Mouse (Mus musculus) forebrain, embryonic 11.5 days (tissue): ENCODE measurements around the gene Kdm2b. TPM values are rescaled to one million over a fixed set of nuclear protein-coding genes. Genes with fewer than 3 reads are reported as not detected.
A peak's percentile ranks its signal among the peaks of the same experiment; 100 is the strongest.

Experiments
- ATAC-seq: fragments of 200-750 bp; cut with Nextera tagmentation; replicated peaks from 2 replicates; pipeline ENCODE4 v1.8.0; 2017; ENCODE audit warnings: moderate TSS enrichment; ENCODE audit not compliant: low FRiP score
- DNase-seq: peaks from one replicate; pipeline ENCODE4 v3.0.0-alpha.2; 2017; ENCODE audit warnings: low spot score
- H3K27ac ChIP-seq: fragments of 300-500 bp; sonication (generic); 2 replicates; pipeline ENCODE4 v1.5.1; 2014; ENCODE audit warnings: low read depth, low read length
- H3K27me3 ChIP-seq: fragments of 300-500 bp; sonication (generic); 2 replicates; pipeline ENCODE4 v1.6.1; 2014; ENCODE audit warnings: mild to moderate bottlenecking, low read length, mixed read lengths; ENCODE audit not compliant: control insufficient read depth, insufficient read depth
- H3K36me3 ChIP-seq: fragments of 300-500 bp; sonication (generic); 2 replicates; pipeline ENCODE4 v1.6.1; 2014; ENCODE audit warnings: mild to moderate bottlenecking, low read length, moderate library complexity, mixed read lengths; ENCODE audit not compliant: control insufficient read depth, insufficient read depth
- H3K4me1 ChIP-seq: fragments of 300-500 bp; sonication (generic); replicated peaks from 2 replicates; pipeline ENCODE4 v1.6.1; 2014; ENCODE audit warnings: low read length, mixed read lengths; ENCODE audit not compliant: control insufficient read depth, insufficient read depth
- H3K4me2 ChIP-seq: fragments of 300-500 bp; sonication (generic); 2 replicates; pipeline ENCODE4 v1.6.1; 2014; ENCODE audit warnings: low read depth, mild to moderate bottlenecking, low read length, moderate library complexity, mixed read lengths; ENCODE audit not compliant: severe bottlenecking
- H3K4me3 ChIP-seq: fragments of 300-500 bp; sonication (generic); 2 replicates; pipeline ENCODE4 v1.5.1; 2014; ENCODE audit warnings: low read depth, low read length
- H3K9ac ChIP-seq: fragments of 300-500 bp; sonication (generic); 2 replicates; pipeline ENCODE4 v1.6.1; 2014; ENCODE audit warnings: low read length
- H3K9me3 ChIP-seq: fragments of 300-500 bp; sonication (generic); 2 replicates; pipeline ENCODE4 v1.6.1; 2016; ENCODE audit warnings: low read length, mixed read lengths; ENCODE audit not compliant: control insufficient read depth
- WGBS: fragments of 180-500 bp; shearing (Covaris S2); extraction: QIAGEN DNeasy Blood & Tissue Kit; methylation state at CpG from one replicate; pipeline ENCODE4 v1.1.7; 2014; 5-methylcytosine and 5-hydroxymethylcytosine counted together
- polyA plus RNA-seq: library from polyadenylated mRNA; unstranded; fragments of >200 nt; fragmentation: Nextera tagmentation; extraction: Ambion mirVana; gene quantifications from 2 replicates; pipeline ENCODE4 v1.2.1, GENCODE M21; 2014

Gene Kdm2b
- polyA plus RNA-seq, 1 experiment from 2014 or later, result 92.4 TPM

DNA sequence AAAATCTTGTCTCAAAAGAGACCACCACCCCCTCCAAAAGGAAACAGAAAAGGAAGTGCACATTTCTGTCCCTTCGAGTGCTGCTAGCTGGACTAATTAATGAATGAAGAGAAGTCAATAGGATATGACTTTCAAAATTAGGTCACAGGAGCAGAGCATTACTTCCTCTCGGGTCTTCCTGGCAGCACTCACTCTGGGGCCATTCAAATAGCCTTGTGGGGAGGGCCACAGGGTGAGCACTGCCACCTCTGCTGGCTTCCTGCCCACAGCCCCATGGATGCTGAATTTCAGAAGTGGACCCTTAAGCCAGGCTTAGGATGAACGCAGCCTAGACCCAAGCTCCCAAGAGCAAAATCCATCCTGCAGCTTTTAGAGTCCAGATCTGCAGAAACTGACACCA lies 33.6 kb downstream of the Kdm2b start:
- no peak overlapping the region for H3K27ac ChIP-seq
- no peak for DNase-seq
- H3K9me3 ChIP-seq, result no peaks in the 10 kb centered on the region
- H3K4me1 ChIP-seq, result peaks cover 18% of the 10 kb centered on the region; the same call in 1 of the 2 replicates
- WGBS, result 71% methylated on average over 3 of the region's 3 CpGs
- H3K4me2 ChIP-seq, result no peak overlapping the region
- no peak overlapping the region for H3K4me3 ChIP-seq
- H3K36me3 ChIP-seq, result no peaks in the 10 kb centered on the region
- peaks cover 22% of the 10 kb centered on the region for H3K27me3 ChIP-seq
- no peak overlapping the region for H3K9ac ChIP-seq
- ATAC-seq, result no peak

DNA sequence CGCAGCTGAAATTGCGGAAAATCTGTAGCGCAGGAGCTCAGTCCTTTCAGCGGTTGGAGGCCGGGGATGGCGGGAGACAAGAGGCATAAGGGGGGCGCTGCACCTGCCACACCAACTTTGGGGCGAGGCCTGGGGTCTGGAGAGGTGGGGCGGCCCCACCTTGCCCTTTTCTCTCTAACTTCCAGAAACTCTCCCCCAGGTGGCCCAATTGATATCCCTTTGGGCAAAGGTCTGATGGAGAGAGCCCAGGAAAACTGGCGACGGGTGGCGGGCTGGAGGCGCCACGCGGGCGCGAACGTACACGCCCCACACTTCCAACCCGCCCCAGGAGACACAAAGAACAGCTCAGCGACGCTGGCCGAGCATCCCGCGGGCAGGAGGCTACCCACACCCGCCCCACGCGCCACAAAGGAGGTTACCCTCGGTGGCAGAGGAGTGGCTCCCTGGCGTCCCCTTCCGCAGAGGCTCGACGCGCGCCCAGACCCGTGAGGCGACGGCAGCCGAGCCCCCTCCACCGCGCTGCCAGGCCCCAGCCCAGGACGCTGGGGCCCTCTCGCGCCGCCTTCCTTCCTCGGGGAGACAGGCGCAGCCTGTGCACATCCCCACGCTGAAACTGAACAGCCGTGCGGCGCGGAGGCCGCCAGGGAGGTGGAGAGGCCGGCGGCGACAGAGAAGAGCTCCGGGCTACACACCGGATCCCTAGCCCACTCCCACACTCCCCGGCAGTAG lies 37.5 kb downstream of the Kdm2b start:
- peaks cover 22% of the 10 kb centered on the region for H3K27me3 ChIP-seq
- no peaks in the 10 kb centered on the region for H3K9me3 ChIP-seq
- peak overlapping the region; percentile 35 for H3K4me3 ChIP-seq
- H3K4me2 ChIP-seq, result peak overlapping the region; percentile 76
- WGBS, result 1% methylated on average over 58 of the region's 59 CpGs
- peak; percentile 40 for ATAC-seq
- peaks cover 23% of the 10 kb centered on the region for H3K4me1 ChIP-seq
- H3K36me3 ChIP-seq, result no peaks in the 10 kb centered on the region
- H3K27ac ChIP-seq, result no peak overlapping the region
- peak overlapping the region; percentile 60 for H3K9ac ChIP-seq
- peak; percentile 71 for DNase-seq

DNA sequence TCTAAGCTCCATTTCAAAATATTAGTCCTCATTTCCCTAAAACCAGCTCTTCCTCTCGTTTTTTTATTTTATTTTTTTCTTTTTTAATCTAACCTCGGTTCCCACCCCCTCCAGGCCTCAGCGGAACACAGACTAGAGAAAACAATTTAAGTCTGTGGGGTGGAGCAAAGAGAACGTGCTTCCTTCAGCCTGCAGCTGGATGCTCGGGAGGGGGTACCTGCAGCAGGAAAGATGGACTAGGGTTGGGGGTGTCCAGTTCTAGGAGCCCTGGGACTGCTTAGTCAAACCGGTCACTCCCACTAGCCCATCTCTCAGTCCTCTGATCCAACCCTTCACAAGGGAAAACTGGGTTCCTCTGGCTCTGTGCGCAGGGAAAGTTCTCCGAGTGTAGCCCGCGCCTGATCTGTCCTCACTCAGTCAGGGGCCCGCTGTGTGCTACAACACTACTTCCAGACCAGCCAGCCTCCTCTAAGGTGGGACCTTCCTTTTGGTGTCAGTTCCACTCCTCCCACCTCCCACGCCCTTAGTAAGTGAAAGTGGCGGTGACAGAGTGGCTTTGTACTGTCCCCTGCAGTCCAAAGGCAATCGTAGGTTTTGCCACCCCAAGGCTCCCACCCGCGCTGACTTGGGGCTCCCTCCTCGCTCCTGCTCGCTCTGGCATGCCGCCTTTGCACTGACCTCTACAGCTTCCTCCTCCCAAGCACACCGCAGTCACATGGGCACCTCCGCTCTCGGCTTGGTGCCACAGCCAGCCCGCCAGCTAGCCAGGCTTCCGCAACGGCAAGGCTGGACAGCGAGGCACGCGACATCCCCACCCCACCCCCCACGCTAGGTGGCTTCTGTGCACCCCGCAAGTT lies 38.3 kb downstream of the Kdm2b start:
- peaks cover 23% of the 10 kb centered on the region for H3K4me1 ChIP-seq

DNA sequence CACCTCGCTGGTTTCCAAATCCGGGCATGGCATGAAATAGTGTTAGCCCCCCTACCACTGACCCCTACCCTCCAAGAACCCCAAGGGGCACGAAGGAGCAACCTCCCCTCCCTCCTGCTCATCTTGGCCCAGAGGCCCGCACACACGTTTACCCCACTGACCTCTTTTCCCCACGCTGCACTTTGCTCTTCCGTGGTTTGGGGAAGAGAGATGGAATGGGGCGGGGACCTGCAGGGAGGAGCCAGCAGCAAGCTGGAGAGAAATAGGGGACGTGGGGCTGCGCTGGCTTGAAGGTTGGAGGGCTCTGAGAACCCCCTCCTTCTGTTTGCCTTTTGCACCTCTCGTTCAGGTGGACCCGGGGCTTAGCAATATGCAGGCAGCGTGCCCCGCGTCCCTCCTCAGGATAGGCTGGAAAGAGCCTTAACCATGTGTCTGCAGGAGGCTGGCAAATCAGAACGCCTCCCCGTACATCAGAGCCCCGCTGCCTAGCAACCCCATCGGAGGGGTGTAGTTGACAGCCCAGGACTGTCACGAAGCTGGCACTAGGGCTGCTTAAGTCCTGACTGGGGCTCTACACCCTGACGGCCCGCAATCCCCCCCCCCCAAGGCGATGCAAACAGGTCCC lies 39.2 kb downstream of the Kdm2b start:
- Histone ChIP-seq H3K36me3 (no peaks in the 10 kb centered on the region), H3K9me3 (no peaks in the 10 kb centered on the region), H3K27me3 (peaks cover 22% of the 10 kb centered on the region), H3K9ac (peak overlapping the region; percentile 60; the same call in 1 of the 2 replicates), H3K27ac (no peak overlapping the region), H3K4me3 (peak overlapping the region; percentile 35), H3K4me1 (peaks cover 23% of the 10 kb centered on the region), H3K4me2 (peak overlapping the region; percentile 76)
- ATAC-seq (peak; percentile 87), DNase-seq (peak; percentile 86)
- WGBS, result 25% methylated on average over 23 of the region's 23 CpGs

More for the DNA sequence above, 38.3 kb downstream of the Kdm2b start:
- peak; percentile 55 for ATAC-seq
- H3K9ac ChIP-seq, result peak overlapping the region; percentile 60
- peak overlapping the region; percentile 76 for H3K4me2 ChIP-seq
- WGBS, result 2% methylated on average over 30 of the region's 30 CpGs
- H3K9me3 ChIP-seq, result no peaks in the 10 kb centered on the region
- H3K36me3 ChIP-seq, result no peaks in the 10 kb centered on the region
- DNase-seq, result peak; percentile 72
- peaks cover 22% of the 10 kb centered on the region for H3K27me3 ChIP-seq
- peak overlapping the region; percentile 35 for H3K4me3 ChIP-seq
- no peak overlapping the region for H3K27ac ChIP-seq

DNA sequence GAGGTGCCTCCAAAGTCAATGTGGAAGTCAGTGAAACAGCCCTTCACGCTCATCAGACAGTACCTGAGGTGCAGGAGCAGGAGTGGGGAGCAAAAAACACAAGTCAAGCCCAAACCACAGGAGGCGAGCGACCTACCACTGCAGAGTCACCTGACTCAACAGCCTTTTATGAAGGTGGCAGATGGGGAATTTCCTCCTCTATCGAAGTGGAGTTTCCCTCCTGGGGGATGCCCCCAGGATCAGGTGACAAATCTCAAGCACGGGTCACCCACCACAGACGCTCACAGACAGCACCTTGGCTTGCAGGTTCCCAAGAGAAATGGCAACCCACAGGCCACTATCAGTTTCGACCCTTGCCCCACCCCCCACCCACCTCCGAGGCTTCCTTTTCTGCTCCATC lies 40.5 kb downstream of the Kdm2b start:
- H3K36me3 ChIP-seq, result no peaks in the 10 kb centered on the region
- H3K9ac ChIP-seq, result no peak overlapping the region
- ATAC-seq (no peak), DNase-seq (no peak)
- peaks cover 23% of the 10 kb centered on the region for H3K4me1 ChIP-seq
- no peaks in the 10 kb centered on the region for H3K9me3 ChIP-seq
- no peak overlapping the region for H3K4me3 ChIP-seq
- peaks cover 22% of the 10 kb centered on the region for H3K27me3 ChIP-seq
- H3K27ac ChIP-seq, result no peak overlapping the region
- H3K4me2 ChIP-seq, result no peak overlapping the region
- 84% methylated on average over 8 of the region's 8 CpGs for WGBS

DNA sequence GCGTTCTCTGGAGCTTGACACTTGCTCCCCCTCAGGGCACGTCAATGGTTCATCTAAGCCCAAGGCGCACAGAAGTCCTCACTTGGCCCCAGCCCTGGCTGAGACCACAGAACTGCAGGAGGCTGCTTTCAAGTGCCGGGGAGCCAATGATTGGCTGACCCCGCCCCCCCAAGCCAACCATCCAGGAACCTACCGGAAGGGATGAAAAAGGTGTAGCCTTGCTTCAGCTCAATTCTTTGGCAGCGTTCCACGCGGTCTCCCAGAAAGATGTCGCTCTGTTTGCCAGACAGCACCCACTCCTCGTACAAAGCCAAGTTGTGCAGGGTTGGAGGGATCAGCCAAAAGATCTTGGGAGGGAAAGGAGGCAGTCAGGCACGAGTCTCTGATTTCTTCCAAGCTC lies 42.1 kb downstream of the Kdm2b start:
- no peaks in the 10 kb centered on the region for H3K9me3 ChIP-seq
- H3K27ac ChIP-seq, result no peak overlapping the region
- WGBS, result 74% methylated on average over 12 of the region's 12 CpGs
- H3K4me3 ChIP-seq, result no peak overlapping the region
- DNase-seq (no peak), ATAC-seq (no peak)
- no peaks in the 10 kb centered on the region for H3K36me3 ChIP-seq
- H3K4me2 ChIP-seq, result no peak overlapping the region
- H3K4me1 ChIP-seq, result peaks cover 21% of the 10 kb centered on the region
- peaks cover 11% of the 10 kb centered on the region for H3K27me3 ChIP-seq
- no peak overlapping the region for H3K9ac ChIP-seq

DNA sequence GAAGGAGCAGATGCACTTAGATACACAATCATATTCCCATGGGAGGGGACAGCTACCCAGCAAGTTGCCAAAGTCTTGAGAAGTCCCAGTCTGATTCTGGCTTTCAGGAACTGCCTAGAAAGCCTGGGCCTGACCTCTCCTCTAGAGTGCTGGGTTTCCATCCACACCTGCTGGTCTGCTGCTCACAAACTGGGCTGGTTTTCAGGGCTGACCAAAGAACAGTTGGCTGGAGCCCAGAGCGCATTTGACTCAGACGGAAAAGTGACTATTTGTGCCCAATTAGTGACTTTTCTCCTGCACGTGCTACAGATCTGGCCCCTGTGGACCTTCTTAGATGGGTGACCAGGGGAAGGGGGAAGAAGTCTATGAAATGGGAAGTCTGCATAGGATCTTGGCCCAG lies 50.9 kb downstream of the Kdm2b start:
- DNase-seq (no peak), ATAC-seq (no peak)
- Histone ChIP-seq H3K27ac (no peak overlapping the region), H3K9me3 (no peaks in the 10 kb centered on the region), H3K4me2 (no peak overlapping the region), H3K4me1 (no peaks in the 10 kb centered on the region), H3K36me3 (no peaks in the 10 kb centered on the region), H3K4me3 (no peak overlapping the region), H3K9ac (no peak overlapping the region), H3K27me3 (no peaks in the 10 kb centered on the region)
- WGBS, result 85% methylated on average over 3 of the region's 3 CpGs

DNA sequence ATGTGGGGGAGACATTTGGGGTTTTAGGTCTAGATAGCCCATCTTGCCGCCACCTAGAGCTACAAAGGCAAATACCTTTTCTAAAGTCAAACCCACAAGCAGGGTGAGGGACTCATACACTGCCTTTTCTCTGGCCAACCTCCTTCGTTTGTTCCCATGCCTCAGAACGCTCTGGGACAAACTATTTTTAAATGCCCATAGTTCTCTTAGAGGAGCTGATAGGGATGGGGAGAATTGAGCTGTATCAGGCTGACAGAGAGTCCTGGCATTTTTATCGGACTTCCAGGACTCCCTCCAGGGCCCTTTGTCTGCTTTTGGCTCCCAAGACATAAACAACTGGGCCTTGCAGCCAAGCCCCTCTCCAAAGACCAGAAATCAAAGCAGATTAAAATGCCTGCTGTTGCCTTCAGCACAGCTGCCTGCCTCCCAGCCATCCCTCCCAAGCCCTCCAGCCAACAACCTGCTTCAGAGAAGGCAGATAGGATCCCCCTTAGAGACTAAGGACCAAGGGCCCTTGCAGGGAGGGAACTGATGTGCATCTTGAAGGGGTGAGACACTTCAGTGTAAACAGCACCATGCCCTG lies 51.6 kb downstream of the Kdm2b start:
- Histone ChIP-seq H3K27ac (no peak overlapping the region), H3K9me3 (no peaks in the 10 kb centered on the region), H3K9ac (no peak overlapping the region), H3K27me3 (no peaks in the 10 kb centered on the region), H3K4me2 (no peak overlapping the region), H3K4me3 (no peak overlapping the region), H3K4me1 (no peaks in the 10 kb centered on the region), H3K36me3 (no peaks in the 10 kb centered on the region)
- 76% methylated on average over 4 of the region's 4 CpGs for WGBS
- DNase-seq (no peak), ATAC-seq (no peak)
